Mouse (Mus musculus) kidney, postnatal 14 days (tissue): ENCODE results near the gene Tyrobp.

Experiments used
- DNase-seq: peaks from one replicate; pipeline ENCODE4 v3.0.0; 2022; ENCODE audit warnings: mixed read lengths

Tyrobp gene

GRCm38 (mm10) chr7:30413596-30413995, at the start of gene Tyrobp:
Tyrobp (plus strand) TSS chr7:30413760.
- DNase-seq, result no peak

- no peak for DNase-seq
These were observed 46.1 kb upstream of the Tyrobp start for GRCm38 (mm10) chr7:30367466-30367865.

- peak; percentile 96 for DNase-seq
These were observed 40.0 kb upstream of the Tyrobp start for GRCm38 (mm10) chr7:30373501-30373962.

- no peak for DNase-seq
These were observed 33.5 kb upstream of the Tyrobp start for GRCm38 (mm10) chr7:30380061-30380460.

GRCm38 (mm10) chr7:30384106-30384505, 29.5 kb upstream of the Tyrobp start:
- DNase-seq, result no peak

GRCm38 (mm10) chr7:30392746-30393520, 20.6 kb upstream of the Tyrobp start:
- no peak for DNase-seq

GRCm38 (mm10) chr7:30393631-30394030, 19.9 kb upstream of the Tyrobp start:
- DNase-seq, result no peak

GRCm38 (mm10) chr7:30394379-30394778, 19.2 kb upstream of the Tyrobp start:
- peak; percentile 65 for DNase-seq

GRCm38 (mm10) chr7:30394871-30395270, 18.7 kb upstream of the Tyrobp start:
- DNase-seq, result no peak

GRCm38 (mm10) chr7:30399671-30400070, 13.9 kb upstream of the Tyrobp start:
- no peak for DNase-seq

- DNase-seq, result no peak
These were observed 11.2 kb upstream of the Tyrobp start for GRCm38 (mm10) chr7:30402343-30402742.

- DNase-seq, result no peak
These were observed 4.9 kb upstream of the Tyrobp start for GRCm38 (mm10) chr7:30408639-30409038.

- no peak for DNase-seq
These were observed 3.8 kb upstream of the Tyrobp start for GRCm38 (mm10) chr7:30409789-30410188.

- DNase-seq, result no peak
These were observed 2.5 kb upstream of the Tyrobp start for GRCm38 (mm10) chr7:30411023-30411422.

GRCm38 (mm10) chr7:30412735-30413147, 819 bp upstream of the Tyrobp start:
- no peak for DNase-seq

GRCm38 (mm10) chr7:30417856-30418255, 4.3 kb downstream of the Tyrobp start:
- no peak for DNase-seq

GRCm38 (mm10) chr7:30419561-30420499, 6.3 kb downstream of the Tyrobp start, which contains the start of gene Hcst:
Hcst (minus strand) TSS chr7:30419854.
- no peak for DNase-seq

GRCm38 (mm10) chr7:30420673-30421072, 7.1 kb downstream of the Tyrobp start:
- no peak for DNase-seq

GRCm38 (mm10) chr7:30421175-30421889, 7.8 kb downstream of the Tyrobp start, which contains the start of gene Nfkbid:
Nfkbid (plus strand) TSS chr7:30421732.
- DNase-seq, result peak; percentile 78

- peak; percentile 89 for DNase-seq
These were observed 8.4 kb downstream of the Tyrobp start for GRCm38 (mm10) chr7:30421890-30422435.

- no peak for DNase-seq
These were observed 9.0 kb downstream of the Tyrobp start for GRCm38 (mm10) chr7:30422560-30422959.

- DNase-seq, result peak; percentile 30
These were observed 9.6 kb downstream of the Tyrobp start for GRCm38 (mm10) chr7:30423071-30423641.
